Mouse (Mus musculus) spleen, adult 2 months (tissue): ENCODE results near the gene A730061H03Rik.

ENCODE experiments used
- CTCF ChIP-seq: fragments of 200-500 bp; IDR thresholded peaks from 2 replicates; pipeline ENCODE4 v1.5.1; 2011; ENCODE audit warnings: mild to moderate bottlenecking, inconsistent platforms; ENCODE audit not compliant: insufficient read depth, insufficient read length, insufficient replicate concordance; ENCODE audit errors: extremely low read depth
- POLR2A ChIP-seq: fragments of 200-500 bp; IDR thresholded peaks from 2 replicates; pipeline ENCODE4 v1.6.1; 2011; ENCODE audit warnings: low read depth, low read length, inconsistent platforms

- TF ChIP-seq CTCF, result no peak
- no peak for TF ChIP-seq POLR2A
Measured at GRCm38 (mm10) chr14:55520451-55521361, 39.5 kb downstream of the A730061H03Rik start.
